Mouse (Mus musculus) liver, embryonic 13.5 days (tissue): ENCODE results near the gene Tmc8. TPM values are rescaled to one million over a fixed set of nuclear protein-coding genes. Genes with fewer than 3 reads are reported as not detected.
"Not testable (repeated sequence)": the region's sequence is repeated elsewhere in the genome, so short reads cannot be mapped to it uniquely, and the experiment has no call there.

ENCODE experiments used
- ATAC-seq: fragments of 200-750 bp; cut with Nextera tagmentation; 2 replicates; pipeline ENCODE4 v1.8.0; 2017; ENCODE audit warnings: low read depth, mild to moderate bottlenecking, moderate number of reproducible peaks, moderate library complexity
- DNase-seq: peaks from one replicate; pipeline ENCODE4 v3.0.0; 2022
- H3K27ac ChIP-seq: fragments of 300-500 bp; sonication (generic); 2 replicates; pipeline ENCODE4 v1.5.1; 2015; ENCODE audit warnings: moderate library complexity, mild to moderate bottlenecking, inconsistent platforms
- H3K27me3 ChIP-seq: fragments of 300-500 bp; sonication (generic); 2 replicates; pipeline ENCODE4 v1.6.1; 2015; ENCODE audit warnings: mild to moderate bottlenecking, inconsistent platforms
- H3K36me3 ChIP-seq: fragments of 300-500 bp; sonication (generic); 2 replicates; pipeline ENCODE4 v1.6.1; 2015; ENCODE audit warnings: mild to moderate bottlenecking, inconsistent platforms
- H3K4me1 ChIP-seq: fragments of 300-500 bp; sonication (generic); replicated peaks from 2 replicates; pipeline ENCODE4 v1.6.1; 2015; ENCODE audit warnings: inconsistent platforms
- H3K4me2 ChIP-seq: fragments of 300-500 bp; sonication (generic); 2 replicates; pipeline ENCODE4 v1.6.1; 2015; ENCODE audit warnings: inconsistent platforms, mild to moderate bottlenecking, moderate library complexity
- H3K4me3 ChIP-seq: fragments of 300-500 bp; sonication (generic); replicated peaks from 2 replicates; pipeline ENCODE4 v1.5.1; 2015; ENCODE audit warnings: mild to moderate bottlenecking, inconsistent platforms
- H3K9ac ChIP-seq: fragments of 300-500 bp; sonication (generic); 2 replicates; pipeline ENCODE4 v1.6.1; 2015; ENCODE audit warnings: mild to moderate bottlenecking, inconsistent platforms
- H3K9me3 ChIP-seq: fragments of 300-500 bp; sonication (generic); replicated peaks from 2 replicates; pipeline ENCODE4 v1.6.1; 2016; ENCODE audit warnings: inconsistent platforms
- WGBS: fragments of 180-500 bp; shearing (Covaris S2); methylation state at CpG from one replicate; pipeline ENCODE4 v1.1.7; 2015; ENCODE audit not compliant: insufficient replicate concordance; 5-methylcytosine and 5-hydroxymethylcytosine counted together
- polyA plus RNA-seq: library from polyadenylated mRNA; unstranded; fragments of >200 nt; fragmentation: Nextera tagmentation; extraction: Ambion mirVana; gene quantifications from 2 replicates; pipeline ENCODE4 v1.2.1, GENCODE M21; 2015

The Tmc8 gene
- polyA plus RNA-seq, 1 experiment from 2014 or later = 16.2 TPM

DNA sequence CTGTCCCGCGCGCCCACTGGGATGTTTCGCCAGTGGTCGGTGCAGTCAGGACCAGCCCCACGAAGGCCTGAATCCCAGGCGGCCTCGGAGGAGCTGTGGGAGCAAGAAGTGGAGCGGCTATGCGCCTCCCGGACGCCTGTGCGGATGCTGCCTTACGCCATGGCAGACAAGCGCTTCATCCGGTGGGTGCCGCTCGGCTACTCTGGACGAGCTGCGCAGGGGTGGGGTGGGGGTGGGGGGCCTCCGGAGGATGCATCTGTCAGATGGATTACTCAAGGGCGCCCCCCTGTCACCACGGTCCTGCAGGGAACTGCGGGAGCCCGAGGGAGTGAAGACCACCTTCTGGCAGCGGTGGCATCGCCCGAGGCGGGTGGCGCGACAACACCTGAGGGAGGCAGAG is 1.2 kb downstream of the Tmc8 start:
- Histone ChIP-seq H3K27ac (peak overlapping the region; percentile 100), H3K4me1 (peaks cover 68% of the 10 kb centered on the region), H3K4me3 (peak overlapping the region; percentile 96), H3K4me2 (peak overlapping the region; percentile 98), H3K27me3 (no peaks in the 10 kb centered on the region), H3K9me3 (no peaks in the 10 kb centered on the region), H3K9ac (peak overlapping the region; percentile 97), H3K36me3 (peaks cover 52% of the 10 kb centered on the region)
- ATAC-seq (no peak), DNase-seq (peak; percentile 71)
- under 1% methylated on average over 31 of the region's 31 CpGs for WGBS

GRCm38 (mm10) chr11:117783683-117784309 is 1.9 kb downstream of the Tmc8 start:
- peaks cover 50% of the 10 kb centered on the region for H3K36me3 ChIP-seq
- 37% methylated on average over 10 of the region's 10 CpGs for WGBS
- H3K27ac ChIP-seq = peak overlapping the region; percentile 100
- ATAC-seq = peak; percentile 19
- peaks cover 61% of the 10 kb centered on the region for H3K4me1 ChIP-seq
- DNase-seq = peak; percentile 73
- peak overlapping the region; percentile 96 for H3K4me3 ChIP-seq
- no peaks in the 10 kb centered on the region for H3K9me3 ChIP-seq
- peak overlapping the region; percentile 98 for H3K4me2 ChIP-seq
- H3K9ac ChIP-seq = peak overlapping the region; percentile 97
- no peaks in the 10 kb centered on the region for H3K27me3 ChIP-seq

DNA sequence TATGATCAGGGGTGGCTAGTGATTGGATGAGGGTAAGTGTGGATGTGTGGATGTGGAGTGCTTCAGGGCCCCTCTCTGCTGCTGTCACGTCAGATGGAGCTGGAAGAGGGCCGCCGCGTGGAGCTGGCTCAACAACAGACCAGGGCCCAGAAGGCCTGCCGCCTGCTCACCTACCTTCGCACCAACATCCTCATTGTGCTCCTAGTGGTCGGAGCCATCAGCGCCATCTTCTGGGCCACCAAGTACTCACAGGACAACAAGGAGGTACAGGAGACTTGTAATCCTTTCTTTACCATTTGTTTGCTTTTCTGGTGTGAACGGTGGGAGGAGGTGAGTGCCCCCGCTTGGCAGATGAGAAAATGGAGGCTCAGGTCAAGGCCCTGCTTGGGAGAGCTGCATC is 4.4 kb downstream of the Tmc8 start:
- DNase-seq (peak; percentile 53), ATAC-seq (no peak)
- H3K9ac ChIP-seq = peak overlapping the region; percentile 97; the same call in 1 of the 2 replicates
- peak overlapping the region; percentile 98 for H3K4me2 ChIP-seq
- H3K4me1 ChIP-seq = peaks cover 69% of the 10 kb centered on the region
- H3K9me3 ChIP-seq = no peaks in the 10 kb centered on the region
- peak overlapping the region; percentile 13; the same call in 1 of the 2 replicates for H3K4me3 ChIP-seq
- H3K36me3 ChIP-seq = peaks cover 58% of the 10 kb centered on the region
- no peaks in the 10 kb centered on the region for H3K27me3 ChIP-seq
- H3K27ac ChIP-seq = peak overlapping the region; percentile 100
- 21% methylated on average over 10 of the region's 10 CpGs for WGBS

DNA sequence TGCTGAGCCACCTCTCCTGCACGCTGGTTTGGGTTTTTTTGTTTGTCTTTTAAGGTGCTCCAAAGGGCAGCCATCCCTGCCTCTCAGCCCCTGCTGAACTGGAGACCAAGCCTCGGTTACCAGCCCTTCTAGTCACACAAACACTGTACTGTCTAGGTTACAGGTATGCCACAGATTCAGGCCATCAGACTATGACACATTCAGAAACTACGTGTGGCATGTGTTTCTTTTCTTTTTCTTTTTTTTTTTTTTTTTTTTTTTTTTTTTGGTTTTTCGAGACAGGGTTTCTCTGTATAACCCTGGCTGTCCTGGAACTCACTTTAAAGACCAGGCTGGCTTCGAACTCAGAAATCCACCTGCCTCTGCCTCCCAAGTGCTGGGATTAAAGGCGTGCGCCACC is 6.6 kb downstream of the Tmc8 start:
- H3K9me3 ChIP-seq, H3K27me3 ChIP-seq, H3K27ac ChIP-seq, H3K4me2 ChIP-seq, H3K4me3 ChIP-seq, ATAC-seq, DNase-seq, H3K9ac ChIP-seq: not testable (repeated sequence)
- WGBS = 83% methylated on average over 7 of the region's 7 CpGs
- peaks cover 72% of the 10 kb centered on the region for H3K4me1 ChIP-seq
- peaks cover 70% of the 10 kb centered on the region for H3K36me3 ChIP-seq

GRCm38 (mm10) chr11:117790286-117790685 is 8.4 kb downstream of the Tmc8 start:
- Histone ChIP-seq H3K9me3 (no peaks in the 10 kb centered on the region), H3K27ac (peak overlapping the region; percentile 91), H3K4me1 (peaks cover 70% of the 10 kb centered on the region), H3K4me3 (peak overlapping the region; percentile 46), H3K9ac (peak overlapping the region; percentile 68), H3K27me3 (no peaks in the 10 kb centered on the region), H3K36me3 (peaks cover 54% of the 10 kb centered on the region), H3K4me2 (peak overlapping the region; percentile 77)
- ATAC-seq = peak; percentile 59
- WGBS = 5% methylated on average over 14 of the region's 14 CpGs
- DNase-seq = peak; percentile 74

DNA sequence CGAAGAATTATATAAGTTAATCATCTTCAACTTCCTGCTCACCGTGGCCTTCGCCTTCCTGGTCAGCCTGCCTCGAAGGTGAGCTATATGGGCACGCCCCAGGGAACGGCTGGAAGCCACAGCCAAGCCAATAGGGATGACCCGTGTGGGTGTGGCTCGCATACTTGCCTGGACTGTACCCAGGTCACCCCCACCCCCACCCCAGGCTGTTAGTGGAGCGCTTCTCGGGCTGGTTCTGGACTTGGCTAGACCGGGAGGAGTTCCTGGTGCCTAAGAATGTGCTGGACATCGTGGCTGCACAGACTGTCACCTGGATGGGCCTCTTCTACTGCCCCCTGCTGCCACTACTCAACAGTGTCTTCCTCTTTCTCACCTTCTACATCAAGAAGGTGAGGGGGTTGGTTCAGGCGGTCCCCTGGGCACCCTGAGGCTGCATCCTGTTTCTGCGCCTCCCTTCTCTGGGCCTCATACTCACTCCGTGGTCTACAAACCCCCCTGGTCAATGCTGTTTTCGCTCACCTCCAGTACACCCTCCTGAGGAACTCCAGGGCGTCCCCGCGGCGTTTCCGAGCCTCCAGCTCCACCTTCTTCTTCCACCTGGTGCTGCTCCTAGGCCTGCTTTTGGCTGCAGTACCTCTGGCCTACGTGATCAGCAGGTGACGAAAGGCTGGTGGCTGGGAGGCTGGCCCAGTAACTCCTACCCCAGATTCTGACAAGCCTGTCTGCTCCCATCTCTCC is 9.0 kb downstream of the Tmc8 start:
- Histone ChIP-seq H3K27ac (peak overlapping the region; percentile 91), H3K4me1 (peaks cover 70% of the 10 kb centered on the region), H3K4me2 (peak overlapping the region; percentile 77), H3K27me3 (no peaks in the 10 kb centered on the region), H3K9ac (peak overlapping the region; percentile 68), H3K4me3 (peak overlapping the region; percentile 46), H3K36me3 (peaks cover 48% of the 10 kb centered on the region), H3K9me3 (no peaks in the 10 kb centered on the region)
- DNase-seq (peak; percentile 45), ATAC-seq (peak; percentile 76)
- WGBS = 33% methylated on average over 23 of the region's 23 CpGs

GRCm38 (mm10) chr11:117791441-117791761 is 9.5 kb downstream of the Tmc8 start:
- ATAC-seq (no peak), DNase-seq (no peak)
- Histone ChIP-seq H3K4me3 (no peak overlapping the region), H3K27me3 (no peaks in the 10 kb centered on the region), H3K27ac (peak overlapping the region; percentile 91), H3K4me1 (peaks cover 70% of the 10 kb centered on the region), H3K4me2 (peak overlapping the region; percentile 77), H3K9me3 (no peaks in the 10 kb centered on the region), H3K9ac (peak overlapping the region; percentile 68), H3K36me3 (peaks cover 42% of the 10 kb centered on the region)
- WGBS = 79% methylated on average over 9 of the region's 9 CpGs

DNA sequence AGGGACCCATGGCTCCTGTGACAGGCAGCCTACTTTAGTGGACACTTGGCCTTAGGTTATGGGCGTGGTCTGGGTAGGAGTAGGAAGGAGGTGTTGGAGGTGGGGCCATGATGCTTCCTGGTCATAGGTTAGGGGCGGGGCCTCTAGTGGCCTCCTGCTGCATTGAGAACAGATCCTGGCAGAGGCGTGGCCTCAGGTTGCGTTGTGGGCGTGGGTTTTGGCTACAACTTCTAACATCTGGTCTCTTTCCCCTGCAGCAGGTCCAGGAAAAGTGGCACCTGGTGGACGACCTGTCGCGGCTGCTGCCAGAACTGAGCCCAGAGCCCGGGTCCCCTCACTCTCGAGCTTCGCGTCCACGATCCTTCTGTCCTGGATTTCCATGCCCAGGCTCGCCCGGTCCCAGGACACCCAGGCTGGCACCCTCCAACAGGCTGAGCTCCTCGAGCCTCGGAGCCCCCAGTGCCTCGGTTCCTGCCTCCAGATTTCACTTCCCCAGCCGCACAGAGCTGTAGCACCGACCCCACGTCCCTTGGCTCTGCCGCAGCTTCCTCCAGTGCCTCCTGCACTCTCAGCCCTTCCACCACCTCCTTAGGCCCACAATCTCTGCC is 10.5 kb downstream of the Tmc8 start:
- DNase-seq (peak; percentile 92), ATAC-seq (peak; percentile 77)
- peak overlapping the region; percentile 73 for H3K9ac ChIP-seq
- peaks cover 33% of the 10 kb centered on the region for H3K36me3 ChIP-seq
- H3K27ac ChIP-seq = peak overlapping the region; percentile 91
- WGBS = 8% methylated on average over 22 of the region's 22 CpGs
- H3K4me2 ChIP-seq = peak overlapping the region; percentile 77
- H3K4me1 ChIP-seq = peaks cover 77% of the 10 kb centered on the region
- H3K9me3 ChIP-seq = no peaks in the 10 kb centered on the region
- no peaks in the 10 kb centered on the region for H3K27me3 ChIP-seq
- H3K4me3 ChIP-seq = peak overlapping the region; percentile 52

GRCm38 (mm10) chr11:117794035-117794551 is 12.2 kb downstream of the Tmc8 start:
- Histone ChIP-seq H3K36me3 (peaks cover 17% of the 10 kb centered on the region), H3K4me3 (no peak overlapping the region), H3K9me3 (no peaks in the 10 kb centered on the region), H3K27me3 (no peaks in the 10 kb centered on the region), H3K27ac (peak overlapping the region; percentile 81), H3K9ac (peak overlapping the region; percentile 19; the same call in 1 of the 2 replicates), H3K4me2 (no peak overlapping the region), H3K4me1 (peaks cover 92% of the 10 kb centered on the region)
- DNase-seq = no peak
- no peak for ATAC-seq
- 74% methylated on average over 4 of the region's 4 CpGs for WGBS

- peak overlapping the region; percentile 95 for H3K9ac ChIP-seq
- DNase-seq (no peak), ATAC-seq (no peak)
- peak overlapping the region; percentile 81 for H3K4me2 ChIP-seq
- H3K9me3 ChIP-seq = no peaks in the 10 kb centered on the region
- peak overlapping the region; percentile 80 for H3K4me3 ChIP-seq
- H3K27me3 ChIP-seq = no peaks in the 10 kb centered on the region
- peaks cover 32% of the 10 kb centered on the region for H3K36me3 ChIP-seq
- H3K4me1 ChIP-seq = peaks cover 96% of the 10 kb centered on the region
- H3K27ac ChIP-seq = peak overlapping the region; percentile 99
- WGBS = 20% methylated on average over 5 of the region's 5 CpGs
Observed at GRCm38 (mm10) chr11:117796954-117797353, 15.1 kb downstream of the Tmc8 start.

DNA sequence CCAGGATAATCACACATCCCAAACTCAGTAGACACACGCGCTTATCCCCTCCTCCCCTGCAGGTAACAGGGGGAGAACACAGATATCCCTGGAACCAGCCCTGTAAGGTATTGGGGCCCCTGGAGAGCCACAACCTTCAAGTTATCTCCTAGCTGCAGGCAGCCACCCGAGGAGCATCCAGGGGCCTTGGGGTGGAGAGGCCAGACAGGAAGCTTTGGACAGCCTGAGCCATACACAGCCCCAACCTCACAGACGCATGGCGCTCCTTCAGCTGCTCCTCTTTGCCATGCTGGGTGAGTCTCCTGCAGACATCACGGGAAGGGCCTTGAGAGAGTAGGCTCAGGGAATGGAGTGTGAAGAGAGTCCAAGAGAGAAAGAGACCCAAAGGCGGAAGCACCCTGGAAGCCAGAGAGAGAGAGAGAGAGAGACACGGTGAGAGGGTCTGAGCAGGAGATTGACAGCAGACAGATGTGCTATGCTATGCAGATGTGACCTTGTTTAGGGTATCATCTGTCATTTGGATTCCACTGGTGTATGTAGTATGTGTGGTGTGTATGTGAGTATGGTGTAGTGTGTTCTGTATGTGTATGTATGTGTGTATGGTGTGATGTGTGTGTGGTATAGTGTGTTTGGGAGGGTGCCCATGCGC is 15.8 kb downstream of the Tmc8 start, which contains the start of gene 6030468B19Rik:
Gene 6030468B19Rik (plus strand): TSS at position 150 of the 649 bp plus-strand sequence.
- peak within 1 kb of the TSS; percentile 95 for H3K9ac ChIP-seq
- DNase-seq (peak; percentile 90), ATAC-seq (peak; percentile 94)
- no peaks in the 10 kb centered on the region for H3K9me3 ChIP-seq
- peak within 1 kb of the TSS; percentile 81 for H3K4me2 ChIP-seq
- H3K27ac ChIP-seq = peak within 1 kb of the TSS; percentile 99
- peaks cover 37% of the 10 kb centered on the region for H3K36me3 ChIP-seq
- peak within 1 kb of the TSS; percentile 80 for H3K4me3 ChIP-seq
- H3K4me1 ChIP-seq = peaks cover 96% of the 10 kb centered on the region
- no peaks in the 10 kb centered on the region for H3K27me3 ChIP-seq
- 15% methylated on average over 9 of the region's 9 CpGs for WGBS
